Mouse (Mus musculus) gastrocnemius, postnatal 36 days (tissue): ENCODE results near the gene Krtap7-1. TPM values are rescaled to one million over a fixed set of nuclear protein-coding genes. Genes with fewer than 3 reads are reported as not detected.

Experiments
- total RNA-seq, 2 experiments: library from RNA; stranded (reverse); gene quantifications; 2 replicates each; pipeline ENCODE4 v1.2.3; 2021

The Krtap7-1 gene
- total RNA-seq, 2 experiments from 2014 or later = not detected

Other genes with a start within 250 kb of the Krtap7-1 start
- gene Krtap21-1, start 104.5 kb downstream of the Krtap7-1 start, total RNA-seq = not detected
- not detected for gene Krtap6-2, start 88.2 kb downstream of the Krtap7-1 start, total RNA-seq
- not detected for gene Krtap8-1, start 20.4 kb downstream of the Krtap7-1 start, total RNA-seq
- not detected for gene Krtap11-1, start 62.9 kb upstream of the Krtap7-1 start, total RNA-seq